Mouse (Mus musculus): ENCODE data around the gene Olfr464. TPM values are rescaled to one million over a fixed set of nuclear protein-coding genes. Genes with fewer than 3 reads are reported as not detected.
"Not testable (repeated sequence)": the region's sequence is repeated elsewhere in the genome, so short reads cannot be mapped to it uniquely, and the experiment has no call there.

The Olfr464 gene
- polyA plus RNA-seq, 1 experiment = not detected

DNA sequence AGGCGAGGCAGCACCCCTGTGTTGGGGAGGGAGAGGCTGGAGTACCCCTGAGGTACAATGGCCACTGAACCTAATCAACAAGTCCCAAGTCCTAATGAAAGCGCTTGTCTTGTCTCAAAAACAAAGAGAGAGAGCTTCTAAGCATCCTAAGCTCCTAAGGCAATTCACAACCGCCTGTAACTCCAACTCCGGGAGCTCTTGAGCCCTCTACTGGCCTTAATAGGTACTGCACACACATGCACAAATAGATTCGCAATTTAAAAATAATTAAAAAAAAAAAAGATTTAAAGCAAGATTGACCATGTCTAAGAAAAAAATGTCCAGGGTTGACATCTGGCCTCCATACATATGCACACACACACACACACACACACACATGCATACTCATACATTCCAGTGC lies 37.3 kb downstream of the Olfr464 start:
- Histone ChIP-seq H3K4me1 (ENCODE audit: control insufficient read depth, insufficient read depth, low read length) (peaks cover 2% of the 10 kb centered on the region; the same call in 1 of the 2 replicates), H3K27ac (ENCODE audit: control insufficient read depth, insufficient read depth, low read depth, low read length, poor library complexity) (no peak overlapping the region), H3K4me3 (replicated peaks; ENCODE audit: control insufficient read depth, low read depth, low read length) (no peak overlapping the region)
- 0 out of 2 replicates have a peak, but pooled peaks have one; percentile 4 for TF ChIP-seq CTCF (IDR thresholded peaks at IDR 0.05; ENCODE audit: control insufficient read depth, insufficient read depth, low read length)
- no peak for TF ChIP-seq POLR2A (IDR thresholded peaks at IDR 0.05; ENCODE audit: borderline replicate concordance, control insufficient read depth, low read depth, low read length)
- WGBS = 40% methylated on average over 5 of the region's 5 CpGs

DNA sequence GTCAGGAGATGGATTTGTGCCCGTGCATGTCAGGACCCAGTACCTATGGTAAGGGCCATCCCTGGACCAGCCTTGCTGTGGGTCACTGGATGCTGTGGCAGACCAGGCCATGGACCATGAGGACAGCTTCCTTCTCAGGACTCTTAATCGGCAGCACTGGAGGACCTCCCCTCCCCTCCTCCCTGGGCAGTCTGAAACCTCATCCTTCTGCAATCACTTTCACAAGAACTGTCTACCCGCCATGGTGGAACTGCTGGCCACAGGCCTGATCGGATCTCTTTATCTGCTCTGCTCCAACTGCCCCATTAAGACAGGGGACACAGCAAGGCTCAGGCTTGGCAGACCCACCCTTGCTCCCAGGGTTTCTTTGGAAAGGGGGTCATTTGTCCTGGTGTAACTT lies 39.1 kb downstream of the Olfr464 start:
- H3K27ac ChIP-seq (ENCODE audit: control insufficient read depth, insufficient read depth, low read depth, low read length, poor library complexity) = no peak overlapping the region
- TF ChIP-seq CTCF (IDR thresholded peaks at IDR 0.05; ENCODE audit: control insufficient read depth, insufficient read depth, low read length) (no peak), POLR2A (IDR thresholded peaks at IDR 0.05; ENCODE audit: borderline replicate concordance, control insufficient read depth, low read depth, low read length) (no peak)
- 37% methylated on average over 4 of the region's 4 CpGs for WGBS
- H3K4me1 ChIP-seq (ENCODE audit: control insufficient read depth, insufficient read depth, low read length) = peaks cover 2% of the 10 kb centered on the region; the same call in 1 of the 2 replicates
- H3K4me3 ChIP-seq (replicated peaks; ENCODE audit: control insufficient read depth, low read depth, low read length) = no peak overlapping the region

DNA sequence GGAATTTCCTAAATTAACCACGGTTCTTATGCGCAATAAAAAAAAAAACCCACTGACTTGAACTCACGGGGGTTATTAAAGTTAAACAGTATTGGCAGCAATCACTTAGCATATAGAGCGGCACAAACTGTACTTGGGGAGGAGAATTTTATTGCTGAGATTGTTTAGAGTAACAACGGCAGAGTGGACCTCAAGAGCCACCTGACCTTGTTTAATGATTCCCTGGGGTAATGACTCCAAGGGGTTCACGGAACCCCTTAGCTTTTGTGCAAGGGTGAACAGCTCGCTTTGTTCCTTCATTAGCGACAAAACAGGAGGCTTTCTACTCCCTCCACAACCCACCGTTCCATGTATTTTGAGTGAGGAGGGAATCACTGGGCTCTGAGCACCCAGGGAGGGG lies 40.9 kb downstream of the Olfr464 start:
- Histone ChIP-seq H3K4me3 (replicated peaks; ENCODE audit: control insufficient read depth, low read depth, low read length) (no peak overlapping the region), H3K4me1 (ENCODE audit: control insufficient read depth, insufficient read depth, low read length) (peaks cover 2% of the 10 kb centered on the region; the same call in 1 of the 2 replicates), H3K27ac (ENCODE audit: control insufficient read depth, insufficient read depth, low read depth, low read length, poor library complexity) (no peak overlapping the region)
- WGBS = 62% methylated on average over 9 of the region's 9 CpGs
- TF ChIP-seq POLR2A (IDR thresholded peaks at IDR 0.05; ENCODE audit: borderline replicate concordance, control insufficient read depth, low read depth, low read length) (no peak), CTCF (IDR thresholded peaks at IDR 0.05; ENCODE audit: control insufficient read depth, insufficient read depth, low read length) (no peak)

DNA sequence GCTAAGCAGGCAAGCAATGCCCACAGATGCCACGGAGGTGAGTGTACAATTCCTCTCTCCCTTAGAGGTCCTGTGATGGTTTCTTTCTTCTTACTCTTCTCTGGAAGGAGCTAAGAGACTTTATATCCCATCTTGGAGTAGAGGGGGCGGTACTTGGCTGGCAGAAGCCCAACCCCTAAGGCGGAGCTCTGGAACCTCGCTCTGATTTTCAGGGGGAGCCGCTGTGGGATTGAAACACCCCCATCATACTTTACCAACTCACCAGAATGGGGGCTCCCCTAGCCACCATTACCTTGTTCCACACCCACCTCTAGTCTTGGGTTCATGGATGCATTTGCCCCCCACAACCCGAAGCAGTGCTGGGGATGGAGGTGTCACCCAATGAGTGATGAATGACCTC lies 45.3 kb downstream of the Olfr464 start, which contains the start of gene Epx:
Gene Epx (minus strand): TSS at position 101 of the 400 bp plus-strand sequence.
- TF ChIP-seq POLR2A (IDR thresholded peaks at IDR 0.05; ENCODE audit: borderline replicate concordance, control insufficient read depth, low read depth, low read length) = no peak
- TF ChIP-seq CTCF (IDR thresholded peaks at IDR 0.05; ENCODE audit: control insufficient read depth, insufficient read depth, low read length) = no peak
- no peaks in the 10 kb centered on the region for H3K4me1 ChIP-seq (ENCODE audit: control insufficient read depth, insufficient read depth, low read length)
- no peak within 1 kb of the TSS for H3K27ac ChIP-seq (ENCODE audit: control insufficient read depth, insufficient read depth, low read depth, low read length, poor library complexity)
- 74% methylated on average over 6 of the region's 6 CpGs for WGBS
- peak within 1 kb of the TSS; percentile 8 for H3K4me3 ChIP-seq (replicated peaks; ENCODE audit: control insufficient read depth, low read depth, low read length)

DNA sequence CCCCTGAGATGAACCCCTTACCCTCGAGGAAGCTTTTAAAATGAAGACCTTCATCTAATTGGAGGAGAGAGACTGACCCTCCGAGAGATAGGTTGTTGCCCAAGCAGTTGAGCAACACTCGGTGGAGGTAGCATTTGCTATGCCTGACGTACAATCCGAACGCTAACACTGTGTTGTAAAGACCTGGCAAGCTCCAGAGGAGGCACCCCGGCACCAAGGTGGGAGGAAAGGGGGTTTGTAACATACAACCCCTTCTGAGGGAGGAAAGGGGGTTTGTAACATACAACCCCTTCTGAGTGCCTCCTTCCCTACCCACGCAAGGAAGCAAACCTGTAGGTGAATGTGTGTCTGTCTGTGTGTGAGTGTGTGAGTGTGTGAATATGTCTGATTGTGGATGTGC lies 49.0 kb downstream of the Olfr464 start:
- H3K27ac ChIP-seq (ENCODE audit: control insufficient read depth, insufficient read depth, low read depth, low read length, poor library complexity) = no peak overlapping the region
- WGBS = 50% methylated on average over 8 of the region's 8 CpGs
- H3K4me1 ChIP-seq (ENCODE audit: control insufficient read depth, insufficient read depth, low read length) = no peaks in the 10 kb centered on the region
- H3K4me3 ChIP-seq (replicated peaks; ENCODE audit: control insufficient read depth, low read depth, low read length) = no peak overlapping the region
- no peak for TF ChIP-seq CTCF (IDR thresholded peaks at IDR 0.05; ENCODE audit: control insufficient read depth, insufficient read depth, low read length)
- no peak for TF ChIP-seq POLR2A (IDR thresholded peaks at IDR 0.05; ENCODE audit: borderline replicate concordance, control insufficient read depth, low read depth, low read length)

DNA sequence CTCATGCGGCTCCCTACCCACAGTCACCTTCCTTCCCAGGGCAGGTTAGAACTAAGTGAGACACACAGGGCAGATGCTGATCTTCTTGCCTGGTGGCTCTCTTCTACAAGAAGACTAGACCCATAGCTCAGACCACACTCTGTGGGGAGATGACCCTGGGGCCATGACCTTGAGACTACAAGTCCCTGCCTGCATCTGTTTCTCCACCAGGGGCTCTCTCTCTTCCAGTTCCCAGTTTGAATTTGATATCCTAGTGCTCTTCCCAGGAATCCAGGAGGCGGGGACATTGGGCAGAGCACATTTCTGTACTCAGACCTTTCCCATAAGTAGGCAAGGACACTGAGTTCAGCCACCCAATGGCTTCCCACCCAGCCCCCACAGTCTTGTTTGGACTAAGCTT lies 50.7 kb downstream of the Olfr464 start:
- 76% methylated on average over 2 of the region's 2 CpGs for WGBS
- Histone ChIP-seq H3K27ac (ENCODE audit: control insufficient read depth, insufficient read depth, low read depth, low read length, poor library complexity) (no peak overlapping the region), H3K4me1 (ENCODE audit: control insufficient read depth, insufficient read depth, low read length) (no peaks in the 10 kb centered on the region), H3K4me3 (replicated peaks; ENCODE audit: control insufficient read depth, low read depth, low read length) (no peak overlapping the region)
- TF ChIP-seq CTCF (IDR thresholded peaks at IDR 0.05; ENCODE audit: control insufficient read depth, insufficient read depth, low read length) = no peak
- TF ChIP-seq POLR2A (IDR thresholded peaks at IDR 0.05; ENCODE audit: borderline replicate concordance, control insufficient read depth, low read depth, low read length) = no peak

DNA sequence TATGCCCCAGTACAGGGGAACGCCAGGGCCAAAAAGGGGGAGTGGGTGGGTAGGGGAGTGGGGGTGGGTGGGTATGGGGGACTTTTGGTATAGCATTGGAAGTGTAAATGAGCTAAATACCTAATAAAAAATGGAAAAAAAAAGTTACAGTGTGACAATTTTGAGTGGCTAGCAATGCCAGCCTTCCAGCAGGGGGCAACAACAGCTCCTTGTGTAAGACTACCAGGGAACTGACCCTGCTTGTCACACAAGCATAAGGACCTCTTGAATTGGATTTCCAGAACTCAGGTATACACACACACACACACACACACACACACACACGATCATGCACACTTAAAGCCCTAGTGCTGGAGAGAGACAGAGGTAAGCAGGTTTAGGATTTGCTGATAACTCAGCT lies 53.9 kb downstream of the Olfr464 start:
- H3K27ac ChIP-seq (ENCODE audit: control insufficient read depth, insufficient read depth, low read depth, low read length, poor library complexity); H3K4me1 ChIP-seq (ENCODE audit: control insufficient read depth, insufficient read depth, low read length); H3K4me3 ChIP-seq (replicated peaks; ENCODE audit: control insufficient read depth, low read depth, low read length): not testable (repeated sequence)
- 59% methylated on average over 1 of the region's 2 CpGs for WGBS

Other genes with a start within 250 kb of the Olfr464 start
- 38.9 and 127 TPM in 2 replicates for gene Supt4a, start 183.4 kb downstream of the Olfr464 start, polyA plus RNA-seq (2011; ENCODE audit: insufficient read depth, insufficient read length, low replicate concordance, missing spikeins)
- 18.0 and 50.9 TPM in 2 replicates for gene Tspoap1, start 160.4 kb downstream of the Olfr464 start, polyA plus RNA-seq (2011; ENCODE audit: insufficient read depth, insufficient read length, low replicate concordance, missing spikeins)
- gene Mpo, start 127.4 kb downstream of the Olfr464 start, polyA plus RNA-seq (2011; ENCODE audit: insufficient read depth, insufficient read length, low replicate concordance, missing spikeins) = 330 and 630 TPM in 2 replicates
- gene Lpo, start 92.7 kb downstream of the Olfr464 start, polyA plus RNA-seq (2011; ENCODE audit: insufficient read depth, insufficient read length, low replicate concordance, missing spikeins) = not detected in 2 replicates
- gene Mks1, start 67.8 kb downstream of the Olfr464 start, polyA plus RNA-seq (2011; ENCODE audit: insufficient read depth, insufficient read length, low replicate concordance, missing spikeins) = 3.9 and 10.2 TPM in 2 replicates
- gene Epx, start 45.4 kb downstream of the Olfr464 start, polyA plus RNA-seq (2011; ENCODE audit: insufficient read depth, insufficient read length, low replicate concordance, missing spikeins) = 1.6 and 8.2 TPM in 2 replicates
- gene Olfr462, start 28.7 kb downstream of the Olfr464 start, polyA plus RNA-seq (2011; ENCODE audit: insufficient read depth, insufficient read length, low replicate concordance, missing spikeins) = not detected in 2 replicates
- not detected in 2 replicates for gene Olfr463, start 23.6 kb downstream of the Olfr464 start, polyA plus RNA-seq (2011; ENCODE audit: insufficient read depth, insufficient read length, low replicate concordance, missing spikeins)
- gene Dynll2, start 66.6 kb upstream of the Olfr464 start, polyA plus RNA-seq (2011; ENCODE audit: insufficient read depth, insufficient read length, low replicate concordance, missing spikeins) = 50.1 and 63.0 TPM in 2 replicates
- gene Srsf1, start 126.4 kb upstream of the Olfr464 start, polyA plus RNA-seq (2011; ENCODE audit: insufficient read depth, insufficient read length, low replicate concordance, missing spikeins) = 219 and 249 TPM in 2 replicates
- gene Vezf1, start 147.3 kb upstream of the Olfr464 start, polyA plus RNA-seq (2011; ENCODE audit: insufficient read depth, insufficient read length, low replicate concordance, missing spikeins) = 10.8 and 16.7 TPM in 2 replicates
- gene Cuedc1, start 177.1 kb upstream of the Olfr464 start, polyA plus RNA-seq (2011; ENCODE audit: insufficient read depth, insufficient read length, low replicate concordance, missing spikeins) = 14.4 and 15.9 TPM in 2 replicates